Mouse (Mus musculus): ENCODE data around the gene Rassf1.

DNA sequence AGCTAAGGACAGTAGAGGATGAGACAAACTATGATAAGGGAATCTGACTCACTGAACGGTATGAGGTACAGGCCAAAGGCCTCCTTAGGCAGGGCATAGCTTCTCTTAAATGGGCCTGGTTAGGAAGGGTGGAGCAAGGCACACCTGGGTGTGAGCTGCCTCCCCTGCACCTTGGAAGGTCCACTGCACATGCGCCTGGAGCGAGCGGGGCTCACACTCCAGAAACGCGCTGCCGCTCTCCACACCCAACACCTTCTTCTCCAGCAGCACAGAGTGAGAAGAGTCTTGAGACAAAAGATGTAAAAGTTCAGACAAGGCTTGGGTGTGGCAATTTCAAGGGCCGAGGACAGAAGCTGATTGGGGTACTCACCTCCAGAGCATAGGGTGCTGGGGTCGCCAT is 48.1 kb downstream of the Rassf1 start:
- no peak for TF ChIP-seq ZC3H11A (IDR thresholded peaks at IDR 0.05; ENCODE audit: low read depth, low read length)
- no peak for TF ChIP-seq TBP (conservative IDR thresholded peaks at IDR 0.05; ENCODE audit: low read depth, low read length)
- no peak for TF ChIP-seq CTCF (conservative IDR thresholded peaks at IDR 0.05 in 1 of 2, IDR thresholded peaks at IDR 0.05 in 1 of 2; ENCODE audit: low read depth in 2 of 2, low read length in 2 of 2)
- TF ChIP-seq POLR2A (IDR thresholded peaks at IDR 0.05; ENCODE audit: low read depth, low read length), result no peak
- TF ChIP-seq IRF4 (IDR thresholded peaks at IDR 0.05; ENCODE audit: low read depth, low read length), result no peak
- no peak for TF ChIP-seq CHD2 (IDR thresholded peaks at IDR 0.05; ENCODE audit: low read length)
